Mouse (Mus musculus): Measurements from ENCODE around the gene Ldhb.

GRCm38 (mm10) chr6:142540561-142541160 is 32.9 kb upstream of the Ldhb start:
- TF ChIP-seq POLR2A (IDR thresholded peaks at IDR 0.05; ENCODE audit: low read depth, low read length) (no peak), SIN3A (IDR thresholded peaks at IDR 0.05; ENCODE audit: low read length) (no peak), MAFK (IDR thresholded peaks at IDR 0.05; ENCODE audit: insufficient replicate concordance, low read length) (no peak), CHD2 (IDR thresholded peaks at IDR 0.05; ENCODE audit: low read length) (no peak), E2F4 (IDR thresholded peaks at IDR 0.05; ENCODE audit: insufficient replicate concordance, low read depth, low read length) (no peak), EP300 (IDR thresholded peaks at IDR 0.05; ENCODE audit: low read length) (no peak), CTCF (conservative IDR thresholded peaks at IDR 0.05 in 1 of 2, IDR thresholded peaks at IDR 0.05 in 1 of 2; ENCODE audit: low read depth in 2 of 2, low read length in 2 of 2) (no peak), ZNF384 (IDR thresholded peaks at IDR 0.05; ENCODE audit: low read depth, low read length) (no peak), USF2 (conservative IDR thresholded peaks at IDR 0.05; ENCODE audit: low read depth, low read length) (no peak), IRF4 (IDR thresholded peaks at IDR 0.05; ENCODE audit: low read depth, low read length) (no peak), ZC3H11A (IDR thresholded peaks at IDR 0.05; ENCODE audit: low read depth, low read length) (no peak)
